Mouse (Mus musculus) heart, postnatal 14 days (tissue): ENCODE measurements around the gene Gng3. TPM values are rescaled to one million over a fixed set of nuclear protein-coding genes. Genes with fewer than 3 reads are reported as not detected.
A peak's percentile ranks its signal among the peaks of the same experiment; 100 is the strongest.
"Not testable (repeated sequence)": the region's sequence is repeated elsewhere in the genome, so short reads cannot be mapped to it uniquely, and the experiment has no call there.

Experiments used
- DNase-seq, 2 experiments: peaks; one replicate each; pipeline ENCODE4 v3.0.0; 2021 to 2022
- intact Hi-C: fragments of 180-260 bp; cut with DNase I; formaldehyde crosslinking; loops from one replicate; pipeline ENCODE4 v1.15.1; 2025
- total RNA-seq, 2 experiments: library from RNA; stranded (reverse); gene quantifications; 2 replicates each; pipeline ENCODE4 v1.2.3; 2021

Gng3 gene
- total RNA-seq, 2 experiments from 2014 or later: not detected

DNA sequence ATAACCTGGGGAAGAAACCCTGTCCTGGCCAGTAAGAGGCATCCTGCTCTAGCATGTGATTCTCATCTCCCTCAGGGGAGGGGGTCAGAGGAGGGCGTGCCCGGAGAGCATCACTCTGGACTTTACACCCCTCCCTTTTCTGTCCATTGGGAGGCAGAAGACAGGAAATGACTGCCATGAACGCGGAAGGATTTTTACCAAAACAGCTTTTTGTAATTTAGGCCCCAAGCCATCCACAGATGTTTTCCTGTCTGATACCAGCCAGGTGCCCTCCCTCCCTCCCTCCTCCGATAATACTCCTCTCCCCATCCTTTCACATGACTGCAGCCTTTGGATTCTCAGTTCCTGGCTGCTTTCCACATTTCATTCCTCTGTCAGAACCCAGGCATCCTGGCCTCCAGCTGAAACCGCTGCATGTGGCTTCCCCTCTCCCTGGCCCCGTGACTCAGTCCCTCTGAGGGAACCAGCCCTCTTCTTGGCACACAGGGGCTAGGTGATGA is 11.5 kb upstream of the Gng3 start, which contains the start of gene Lrrn4cl:
TSS of gene Lrrn4cl (plus strand) at position 367 of the 500 bp plus-strand sequence.
- intact Hi-C loops: no loop called here
- peak; percentile 25 to 57 for DNase-seq

DNA sequence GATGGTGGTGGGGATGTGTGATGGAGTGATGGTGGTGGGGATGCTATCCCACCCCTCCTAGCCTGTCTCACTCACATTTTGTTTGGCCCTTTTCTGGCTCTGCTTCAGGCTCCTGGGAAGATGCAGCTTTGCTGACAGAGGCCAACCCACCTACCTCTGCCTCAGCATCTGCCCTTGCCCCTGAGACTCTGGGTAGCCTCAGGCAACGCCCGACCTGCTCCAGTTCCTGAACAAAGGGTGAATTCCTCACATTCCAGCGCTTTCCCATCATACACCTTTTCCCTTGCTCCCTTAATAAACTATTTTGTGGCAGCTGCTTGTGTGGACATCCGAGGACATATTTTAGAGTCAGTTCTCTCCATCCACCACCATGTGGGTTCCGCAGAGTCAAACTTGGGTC is 9.4 kb upstream of the Gng3 start:
- intact Hi-C loops: no loop called here
- DNase-seq: no peak

DNA sequence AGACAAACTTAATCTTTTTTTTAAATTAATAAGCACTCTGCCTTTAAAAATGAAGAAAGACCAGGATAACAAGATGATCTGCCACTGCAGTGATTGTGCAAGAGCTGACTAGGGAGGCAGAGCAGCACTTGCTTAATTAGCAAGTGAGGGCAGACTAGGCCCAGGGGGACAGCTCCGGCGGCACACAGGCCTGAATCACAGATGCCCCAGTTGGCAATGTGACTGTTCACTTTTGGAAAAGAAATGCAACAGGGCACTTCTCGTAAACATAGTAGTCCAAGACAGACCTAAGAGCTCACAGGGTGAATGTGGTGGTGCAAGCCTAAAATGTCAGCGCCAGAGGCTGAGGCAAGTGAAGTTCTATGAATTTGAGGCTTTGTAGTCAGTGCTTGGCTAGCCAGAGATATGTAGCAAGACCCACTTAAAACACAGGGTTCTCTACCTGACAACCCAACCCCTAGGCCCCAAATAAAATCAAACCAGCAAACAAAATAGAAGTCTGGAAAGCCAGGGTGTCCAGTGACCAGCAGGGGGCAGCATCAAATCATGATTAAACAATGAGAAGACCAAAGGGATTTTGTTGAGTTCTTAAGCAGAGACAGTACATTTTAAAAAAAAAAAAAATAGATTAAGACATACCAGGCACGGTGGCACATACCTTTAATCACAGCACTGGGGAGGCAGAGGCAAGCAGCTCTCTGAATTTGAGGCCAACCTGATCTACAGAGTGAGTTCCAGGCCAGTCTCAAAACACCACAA is 5.6 kb upstream of the Gng3 start:
- intact Hi-C loops: loop anchor here (5.0 kb wide), 2 partner anchors 43 to 123 kb away; partner anchors contain the start of genes 1810009A15Rik, Eef1g and Gm49416
- peak; percentile 79 to 88 for DNase-seq

DNA sequence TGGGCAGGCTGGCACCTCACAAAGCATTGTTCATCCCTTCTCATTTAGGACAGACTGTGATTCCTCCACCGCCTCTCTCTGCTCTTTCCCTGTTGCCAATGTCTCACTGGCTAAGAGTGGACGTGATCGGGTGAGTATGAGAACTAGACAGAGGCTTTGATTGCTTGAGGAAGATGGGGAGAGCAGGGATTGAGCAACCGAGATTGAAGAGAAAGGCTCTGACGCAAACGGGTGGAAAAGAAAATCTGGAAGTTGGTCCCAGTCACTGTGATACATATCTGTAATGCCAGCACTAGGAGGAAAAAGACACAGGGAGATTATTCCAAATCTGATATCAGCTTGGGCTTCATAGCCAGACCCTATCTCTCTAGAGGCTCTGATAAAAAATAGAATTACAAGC is 4.0 kb upstream of the Gng3 start:
- intact Hi-C loops: loop anchor here (5.0 kb wide), 2 partner anchors 44 to 124 kb away; partner anchors contain the start of genes 1810009A15Rik, Eef1g and Gm49416
- no peak for DNase-seq

DNA sequence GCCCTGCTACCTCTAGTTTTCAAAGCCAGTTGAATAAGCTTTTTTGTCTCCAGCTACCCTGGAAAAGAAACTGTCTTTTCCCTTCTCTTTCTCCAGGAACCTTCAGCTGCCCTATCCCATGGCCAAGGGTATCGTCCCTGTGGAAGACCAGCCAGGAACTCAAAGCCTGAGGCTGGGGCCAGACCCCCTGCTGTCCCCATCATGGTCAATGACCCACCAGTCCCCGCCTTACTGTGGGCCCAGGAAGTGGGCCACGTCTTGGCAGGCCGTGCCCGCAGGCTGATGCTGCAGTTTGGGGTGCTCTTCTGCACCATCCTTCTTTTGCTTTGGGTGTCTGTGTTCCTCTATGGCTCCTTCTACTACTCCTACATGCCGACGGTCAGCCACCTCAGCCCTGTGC is 2.0 kb upstream of the Gng3 start:
- intact Hi-C loops: loop anchor here (5.0 kb wide), 2 partner anchors 46 to 126 kb away; partner anchors contain the start of genes 1810009A15Rik, Eef1g and Gm49416
- no peak for DNase-seq

DNA sequence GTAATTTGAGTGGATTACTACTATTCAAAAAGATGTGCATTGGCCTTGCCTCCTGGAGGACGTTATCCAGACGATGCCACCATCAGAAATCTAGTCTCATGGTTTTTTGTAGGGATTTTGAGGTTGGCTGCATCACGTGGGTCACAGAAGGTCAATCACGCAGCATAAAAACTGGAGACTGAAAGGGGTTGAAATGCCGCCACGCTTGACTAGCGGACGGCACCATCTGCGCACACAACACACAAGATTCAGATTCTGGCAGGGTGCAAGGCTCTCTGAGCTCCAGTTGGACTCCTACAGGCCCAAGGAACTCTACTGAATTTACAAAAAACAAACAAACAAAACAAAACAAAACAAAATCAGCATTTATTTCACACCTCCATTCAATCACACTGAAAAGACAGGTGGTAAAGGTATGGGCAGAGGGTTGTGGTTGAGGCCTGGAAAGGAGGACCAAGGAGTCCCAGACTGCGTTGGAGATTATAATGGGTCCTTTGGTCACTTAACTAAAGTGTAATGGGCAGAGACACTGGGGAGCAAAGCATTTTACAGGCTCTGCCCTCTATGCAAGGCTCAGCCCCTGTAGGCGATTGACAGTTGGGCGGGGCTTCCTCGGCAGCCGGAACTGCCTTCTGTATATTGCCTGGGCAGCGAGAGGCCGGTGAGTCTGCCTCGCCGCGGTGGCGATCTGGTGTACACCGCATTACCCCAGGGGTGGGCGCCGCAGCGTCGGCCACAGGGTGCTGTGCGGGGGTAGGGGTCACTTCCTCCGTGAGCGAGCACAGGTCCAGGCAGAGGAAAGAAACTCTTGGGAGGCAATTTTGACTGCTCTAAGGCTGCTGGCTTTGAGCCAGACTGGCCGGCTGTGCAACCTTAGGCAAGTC is 1.2 kb upstream of the Gng3 start:
- intact Hi-C loops: loop anchor here (5.0 kb wide), 2 partner anchors 47 to 127 kb away; partner anchors contain the start of genes 1810009A15Rik, Eef1g and Gm49416
- DNase-seq: peak; percentile 70 to 79

DNA sequence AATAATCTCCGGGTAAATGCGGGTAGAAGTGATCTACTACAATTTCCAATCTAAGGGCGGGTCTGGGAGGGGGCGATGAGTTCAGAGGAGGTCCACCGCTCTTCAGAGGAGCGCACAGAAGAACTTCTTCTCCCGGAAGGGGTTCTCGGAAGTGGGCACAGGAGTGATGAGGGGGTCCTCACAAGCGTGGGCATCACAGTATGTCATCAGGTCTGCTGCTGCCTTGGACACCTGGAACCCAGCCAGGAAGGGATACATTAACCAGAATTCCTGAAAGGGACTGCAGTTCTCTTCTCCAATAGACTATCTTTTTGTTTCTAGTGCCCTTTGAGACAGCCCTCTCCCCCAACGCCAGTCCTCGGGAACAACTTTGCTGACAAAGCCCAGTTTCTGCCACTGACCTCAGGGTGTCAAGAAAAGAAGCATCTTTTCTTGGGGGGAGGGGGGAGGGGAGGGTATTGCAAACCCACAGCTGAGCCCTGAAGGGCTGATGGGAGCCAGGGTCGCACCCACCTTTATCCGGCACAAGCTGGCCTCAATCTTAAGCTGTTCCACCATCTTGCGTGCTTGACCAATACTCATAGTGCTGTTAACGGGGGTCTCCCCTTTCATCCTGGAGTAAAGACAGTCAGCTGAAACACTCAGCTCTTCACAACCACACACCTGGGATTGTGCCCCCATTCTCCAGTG is 808 bp downstream of the Gng3 start:
- intact Hi-C loops: no loop called here
- DNase-seq: peak; percentile 24 to 45

DNA sequence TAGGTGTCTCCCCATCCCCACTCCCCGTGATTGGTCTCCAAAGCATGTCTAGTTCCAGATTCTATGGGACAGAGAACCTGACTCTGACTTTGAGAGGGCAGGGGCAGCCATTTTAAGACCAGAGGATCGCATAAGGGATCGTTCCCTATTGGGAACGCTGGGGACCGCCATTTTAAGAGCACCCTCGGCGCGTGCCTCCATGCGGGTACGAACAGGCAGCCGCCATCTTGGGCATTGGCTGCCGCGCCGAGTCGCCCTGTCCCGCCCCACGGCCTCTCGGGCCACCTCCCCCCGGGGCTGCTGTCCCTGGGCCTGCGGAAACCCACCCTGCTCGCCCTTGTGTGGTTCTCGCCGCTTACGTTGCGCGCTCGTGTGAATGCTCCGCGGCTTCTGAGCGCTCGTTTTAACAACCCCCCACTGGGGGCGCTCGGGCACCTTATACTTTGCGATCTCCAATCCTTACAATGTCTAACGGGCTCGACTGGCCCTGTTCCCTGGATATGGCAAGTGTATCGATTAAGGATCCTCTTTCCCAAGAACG is 1.7 kb downstream of the Gng3 start, which contains the start of gene Bscl2:
TSS of gene Bscl2 (plus strand) at position 217 of the 541 bp plus-strand sequence.
- peak; percentile 78 to 84 for DNase-seq
- intact Hi-C loops: no loop called here

DNA sequence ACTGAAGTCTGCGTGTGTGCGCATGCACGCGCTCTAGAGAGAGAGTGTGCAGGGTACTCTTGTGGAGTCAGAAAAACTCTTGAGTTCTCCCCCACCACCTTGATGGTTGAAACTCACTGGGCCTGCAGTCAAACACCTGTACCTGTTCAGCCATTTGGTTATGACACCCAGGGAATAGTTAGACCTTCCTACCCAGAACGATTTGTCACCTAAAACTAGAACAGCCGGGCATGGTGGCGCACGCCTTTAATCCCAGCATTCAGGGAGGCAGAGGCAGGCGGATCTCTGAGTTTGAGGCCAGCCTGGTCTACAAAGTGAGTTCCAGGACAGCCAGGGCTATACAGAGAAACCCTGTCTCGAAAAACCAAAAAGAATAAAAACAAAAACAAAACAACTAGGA is 2.7 kb downstream of the Gng3 start:
- DNase-seq, intact Hi-C loops: not testable (repeated sequence)

DNA sequence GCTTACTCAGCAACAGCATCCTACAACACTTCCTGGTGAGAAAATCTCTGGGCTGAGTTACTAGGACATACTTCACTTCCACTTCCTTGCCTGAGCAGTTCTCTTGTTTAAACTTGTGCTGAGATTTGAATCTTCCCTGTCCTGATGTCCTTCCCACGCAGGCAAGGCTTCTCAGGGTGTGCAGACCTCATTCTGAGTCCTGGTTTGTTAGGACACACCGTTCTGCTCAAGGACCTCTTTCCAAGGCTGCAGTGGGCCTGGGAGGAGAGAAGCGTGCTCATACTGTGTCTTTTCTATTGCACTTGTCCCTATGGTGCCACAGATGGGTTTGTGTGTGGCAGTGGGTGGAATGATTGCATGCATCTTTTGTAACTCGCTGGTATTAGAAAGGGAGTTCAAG is 6.0 kb downstream of the Gng3 start:
- intact Hi-C loops: no loop called here

DNA sequence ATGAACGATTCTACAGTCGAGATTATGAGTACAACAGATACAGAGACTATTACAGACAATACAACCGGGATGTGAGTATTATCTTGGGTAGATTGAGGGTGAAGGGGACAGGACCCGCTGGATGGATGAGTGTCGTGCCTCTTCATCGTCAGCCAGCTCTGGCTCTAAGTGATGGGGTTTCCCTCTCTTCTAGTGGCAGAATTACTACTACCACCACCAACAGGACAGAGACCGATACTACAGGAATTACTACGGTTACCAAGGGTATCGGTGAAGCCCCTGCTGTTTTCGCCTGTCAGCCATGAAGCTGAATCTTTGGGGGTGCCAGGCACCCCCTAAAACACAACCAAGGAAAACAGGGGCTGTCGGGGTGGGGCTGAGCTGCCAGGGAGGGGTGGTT is 7.7 kb downstream of the Gng3 start:
- DNase-seq: no peak
- intact Hi-C loops: no loop called here

More for the DNA sequence above, 6.0 kb downstream of the Gng3 start:
- no peak for DNase-seq

DNA sequence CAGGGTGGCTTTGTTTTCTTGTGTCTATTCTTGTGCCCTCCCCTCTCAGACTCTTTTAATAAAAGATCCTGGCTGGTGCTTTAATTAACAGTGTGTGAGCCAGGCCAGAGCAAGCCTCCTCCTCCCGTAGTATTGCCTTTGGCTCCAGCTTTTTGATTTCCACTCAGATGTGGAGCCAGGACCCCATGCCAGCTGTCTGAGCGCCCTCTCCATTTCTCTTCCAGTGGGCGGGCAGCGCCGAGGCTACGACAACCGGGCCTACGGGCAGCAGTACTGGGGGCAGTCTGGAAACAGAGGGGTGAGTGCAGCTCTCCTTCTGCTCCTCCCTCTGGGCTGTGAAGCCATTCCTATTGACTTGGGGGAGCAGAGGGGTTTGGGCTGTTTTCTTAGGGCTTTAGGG is 8.3 kb downstream of the Gng3 start:
- intact Hi-C loops: no loop called here
- no peak for DNase-seq

DNA sequence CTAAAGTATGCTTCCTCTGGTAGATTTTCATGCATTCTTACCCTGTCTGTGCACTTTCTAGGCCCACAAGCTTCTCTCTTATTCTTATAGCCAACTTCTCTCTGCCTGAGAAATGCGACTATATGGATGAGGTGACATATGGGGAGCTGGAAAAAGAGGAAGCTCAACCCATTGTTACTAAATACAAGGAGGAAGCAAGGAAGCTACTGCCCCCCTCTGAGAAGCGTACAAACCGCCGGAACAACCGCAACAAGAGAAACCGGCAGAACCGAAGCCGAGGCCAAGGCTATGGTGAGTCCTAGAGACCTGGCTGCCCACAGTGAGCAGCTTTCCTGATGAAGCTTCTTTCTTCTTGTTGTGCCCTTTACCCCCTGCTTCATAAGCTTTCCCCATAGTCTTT is 9.3 kb downstream of the Gng3 start, which contains the start of gene AC129217.1:
TSS of gene AC129217.1 (plus strand) at position 114 of the 400 bp plus-strand sequence.
- intact Hi-C loops: loop anchor here (5.0 kb wide), 1 partner anchor 83 kb away; no protein-coding TSS in a partner anchor
- DNase-seq: no peak

DNA sequence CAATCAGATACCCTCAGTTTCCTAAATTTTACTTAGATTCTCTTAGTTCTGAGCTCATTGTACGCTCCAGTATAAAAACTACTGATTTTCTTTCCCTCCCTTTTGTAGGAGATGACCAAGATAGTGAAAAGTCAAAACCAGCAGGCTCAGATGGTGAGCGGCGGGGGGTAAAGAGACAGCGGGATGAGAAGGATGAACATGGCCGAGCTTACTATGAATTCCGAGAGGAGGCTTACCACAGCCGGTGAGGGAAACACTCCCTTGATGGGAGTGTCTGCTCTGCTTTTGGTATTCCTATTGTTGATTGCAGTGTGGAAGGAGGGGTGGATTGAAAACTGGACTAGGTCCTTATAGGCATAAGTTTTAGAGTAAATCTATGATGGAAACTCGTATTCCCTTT is 16.3 kb downstream of the Gng3 start:
- no peak for DNase-seq
- intact Hi-C loops: no loop called here

DNA sequence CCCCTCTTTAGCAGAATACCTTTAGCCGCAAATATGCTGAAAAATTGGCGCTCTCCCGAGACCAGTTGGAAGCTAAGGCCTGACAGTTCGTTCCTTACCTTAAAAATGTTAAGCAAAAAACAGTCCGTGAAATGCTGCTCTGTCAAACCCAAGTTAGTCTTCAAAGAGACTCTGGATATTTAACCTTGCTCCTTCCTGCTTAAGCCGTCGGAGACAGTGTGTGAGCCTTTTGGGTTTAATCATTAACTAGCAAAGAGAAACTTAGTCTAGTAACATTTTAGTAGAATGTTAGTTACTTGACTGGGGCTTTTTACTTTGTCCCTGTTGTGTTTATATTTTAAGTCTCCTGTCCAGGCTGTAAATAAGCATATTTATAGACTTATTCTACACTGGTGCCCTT is 17.8 kb downstream of the Gng3 start:
- intact Hi-C loops: no loop called here
- no peak for DNase-seq

DNA sequence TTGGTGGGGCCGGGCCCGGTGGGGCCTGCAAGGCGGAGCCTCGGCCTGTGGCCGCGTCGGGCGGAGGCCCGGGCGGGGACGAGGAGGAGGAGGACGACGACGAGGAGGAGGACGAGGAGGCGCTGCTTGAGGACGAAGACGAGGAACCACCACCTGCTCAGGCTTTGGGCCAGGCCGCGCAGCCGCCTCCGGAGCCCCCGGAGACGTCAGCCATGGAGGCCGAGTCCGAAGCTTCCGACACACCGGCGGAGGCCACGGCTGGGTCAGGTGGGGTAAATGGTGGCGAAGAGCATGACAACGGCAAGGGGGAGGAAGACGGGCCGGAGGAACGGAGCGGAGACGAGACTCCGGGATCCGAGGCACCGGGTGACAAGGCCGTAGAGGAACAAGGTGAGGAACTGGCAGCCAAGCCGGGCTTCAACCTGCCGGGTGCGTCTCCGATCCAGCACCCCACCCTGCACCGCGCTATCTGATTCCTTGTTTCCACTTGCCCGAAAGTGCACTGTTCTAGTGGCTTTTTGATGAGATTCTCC is 18.5 kb downstream of the Gng3 start:
- intact Hi-C loops: no loop called here
- DNase-seq: no peak

DNA sequence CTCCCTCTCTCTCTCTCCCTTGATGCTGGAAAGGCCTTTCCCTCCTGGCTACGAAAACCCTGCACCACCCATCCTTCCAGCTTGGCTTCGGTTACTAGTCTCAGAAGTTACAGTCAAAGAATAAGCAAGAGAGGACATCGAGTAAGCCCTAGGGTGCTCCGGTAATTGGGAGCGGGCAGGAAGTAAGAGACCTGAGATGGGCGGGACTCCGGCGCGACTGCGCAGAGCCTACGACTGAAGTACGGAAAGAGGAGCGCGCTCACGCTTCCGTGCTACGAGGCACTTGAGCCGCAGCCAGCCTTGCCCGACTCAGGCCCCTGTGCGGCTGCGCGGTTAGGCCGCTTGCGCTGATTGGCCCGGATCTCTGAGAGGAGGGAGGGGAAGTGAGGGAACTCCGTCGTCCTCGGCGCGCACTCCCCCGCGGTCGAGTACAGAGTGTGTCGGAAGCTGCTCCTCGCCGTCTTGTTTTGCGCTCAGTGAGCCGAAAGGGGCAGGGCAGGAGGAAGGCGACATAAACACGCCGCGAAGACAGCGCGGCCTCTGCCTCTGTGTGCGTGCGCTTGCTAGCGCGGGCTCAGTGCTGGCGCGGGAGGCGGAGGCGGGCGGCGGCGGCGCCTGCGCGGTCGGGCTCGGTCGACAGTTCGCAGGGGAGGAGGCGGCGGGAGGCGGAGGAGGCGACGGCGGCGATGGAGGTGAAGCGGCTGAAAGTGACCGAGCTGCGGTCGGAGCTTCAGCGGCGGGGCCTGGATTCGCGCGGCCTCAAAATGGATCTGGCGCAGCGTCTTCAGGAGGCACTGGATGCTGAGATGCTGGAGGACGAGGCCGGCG is 19.2 kb downstream of the Gng3 start, which contains the start of gene Hnrnpul2:
TSS of gene Hnrnpul2 (plus strand) at position 415 of the 828 bp plus-strand sequence.
- intact Hi-C loops: loop anchor here (5.0 kb wide), 2 partner anchors 48 to 103 kb away; partner anchors contain the start of genes Tmem179b and Tmem223
- peak; percentile 98 to 99 for DNase-seq
